Mouse (Mus musculus) megakaryocyte, embryonic 14.5 days (primary cell): ENCODE measurements around the gene Mob4. TPM values are rescaled to one million over a fixed set of nuclear protein-coding genes. Genes with fewer than 3 reads are reported as not detected.

Experiments used
- H3K27me3 ChIP-seq: replicated peaks from 2 replicates; pipeline ENCODE3; 2012; ENCODE audit warnings: inconsistent platforms
- H3K36me3 ChIP-seq: replicated peaks from 2 replicates; pipeline ENCODE3; 2012; ENCODE audit warnings: low read length, inconsistent platforms, mixed read lengths
- H3K4me1 ChIP-seq: 2 replicates; pipeline ENCODE4 v1.6.1; 2012; ENCODE audit warnings: inconsistent platforms
- H3K4me3 ChIP-seq: replicated peaks from 2 replicates; pipeline ENCODE3; 2012; ENCODE audit warnings: moderate library complexity, mild to moderate bottlenecking, inconsistent platforms
- H3K9me3 ChIP-seq: 2 replicates; pipeline ENCODE4 v1.6.1; 2012; ENCODE audit warnings: inconsistent platforms
- FLI1 ChIP-seq: IDR thresholded peaks from 2 replicates; pipeline ENCODE4 v1.6.1; 2012; ENCODE audit warnings: low read length, inconsistent platforms, mixed read lengths
- GATA1 ChIP-seq: IDR thresholded peaks from 3 replicates; pipeline ENCODE4 v1.6.1; 2012; ENCODE audit warnings: mixed read lengths, low read length, inconsistent platforms, borderline replicate concordance
- polyA plus RNA-seq: library from polyadenylated mRNA; stranded (reverse); fragments of >175 nt; gene quantifications from 2 replicates; pipeline ENCODE4 v1.2.3, GENCODE M21; 2012; ENCODE audit warnings: low replicate concordance; ENCODE audit not compliant: insufficient read depth

The Mob4 gene
- polyA plus RNA-seq, 1 experiment: 7.0 TPM

DNA sequence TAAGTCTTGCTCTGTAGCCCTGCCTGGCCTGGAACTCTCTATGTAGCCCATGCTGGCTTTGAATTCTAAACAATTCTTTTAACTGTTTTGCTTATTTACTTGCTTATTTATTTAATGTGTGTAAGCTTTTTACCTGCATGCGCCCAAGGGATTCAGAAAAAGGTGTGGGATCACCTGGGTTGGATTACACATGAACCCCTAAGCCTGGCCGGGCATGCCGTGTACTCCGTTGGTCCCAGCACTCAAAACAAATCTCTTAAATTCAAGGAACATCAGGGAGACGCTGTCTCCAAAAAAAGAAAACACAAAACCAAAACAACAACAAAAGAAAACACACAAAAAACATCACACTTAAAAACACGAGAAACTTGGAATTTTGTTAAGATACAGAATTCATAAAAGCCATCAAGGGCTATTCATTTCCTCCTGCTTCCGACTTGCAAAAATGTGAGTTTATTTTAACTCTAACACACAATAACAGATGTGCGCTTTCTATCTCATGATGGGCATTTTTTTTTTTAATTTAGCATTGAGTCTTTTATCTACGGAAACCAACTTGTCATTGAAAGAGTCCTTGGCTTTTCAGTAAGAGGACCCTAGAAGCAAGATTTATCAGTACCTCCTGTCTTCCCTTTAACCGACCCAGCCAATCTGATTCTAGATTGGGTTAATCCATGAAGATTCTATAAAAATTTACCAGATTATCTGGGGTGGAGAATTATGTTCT, 678 bp upstream of the Mob4 start:
- TF ChIP-seq FLI1 (no peak), GATA1 (no peak)
- H3K9me3 ChIP-seq: no peaks in the 10 kb centered on the region

DNA sequence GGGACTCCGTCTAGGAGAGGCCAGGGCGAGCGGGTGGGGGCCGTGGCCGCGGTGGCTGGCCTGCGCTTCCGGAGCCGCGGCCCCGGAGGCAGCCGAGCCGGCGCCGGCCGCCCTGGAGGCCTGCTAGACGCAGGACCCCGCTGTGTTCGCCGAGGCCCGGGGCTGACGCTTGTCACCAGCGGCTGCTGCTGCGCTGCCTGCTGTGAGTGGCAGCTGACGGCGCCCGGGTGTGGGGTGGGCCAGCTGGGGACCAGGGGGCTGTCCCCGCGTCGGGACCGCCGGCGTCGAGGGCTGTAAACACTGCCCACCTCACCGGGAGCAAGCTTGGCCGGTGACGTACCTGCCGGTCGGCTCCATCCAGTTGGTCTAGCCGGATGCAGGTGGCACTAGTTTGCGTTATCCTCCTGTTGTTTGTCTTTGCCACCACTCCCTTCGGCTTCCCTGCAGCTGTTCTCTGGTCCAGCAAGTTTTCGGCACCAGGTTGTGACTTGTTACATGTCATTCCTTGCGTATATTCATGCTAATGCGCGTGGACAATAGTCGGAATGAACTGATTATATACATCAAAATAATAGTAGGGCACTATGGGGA, 488 bp downstream of the Mob4 start:
- TF ChIP-seq GATA1 (no peak), FLI1 (no peak)
- peaks cover 27% of the 10 kb centered on the region for H3K4me1 ChIP-seq
- H3K4me3 ChIP-seq: peak overlapping the region; percentile 100
- H3K27me3 ChIP-seq: no peaks in the 10 kb centered on the region
- H3K9me3 ChIP-seq: no peaks in the 10 kb centered on the region
- peaks cover 24% of the 10 kb centered on the region for H3K36me3 ChIP-seq

More for the DNA sequence above, 678 bp upstream of the Mob4 start:
- no peaks in the 10 kb centered on the region for H3K27me3 ChIP-seq
- H3K4me3 ChIP-seq: peak overlapping the region; percentile 100
- peaks cover 22% of the 10 kb centered on the region for H3K4me1 ChIP-seq
- H3K36me3 ChIP-seq: peaks cover 15% of the 10 kb centered on the region

DNA sequence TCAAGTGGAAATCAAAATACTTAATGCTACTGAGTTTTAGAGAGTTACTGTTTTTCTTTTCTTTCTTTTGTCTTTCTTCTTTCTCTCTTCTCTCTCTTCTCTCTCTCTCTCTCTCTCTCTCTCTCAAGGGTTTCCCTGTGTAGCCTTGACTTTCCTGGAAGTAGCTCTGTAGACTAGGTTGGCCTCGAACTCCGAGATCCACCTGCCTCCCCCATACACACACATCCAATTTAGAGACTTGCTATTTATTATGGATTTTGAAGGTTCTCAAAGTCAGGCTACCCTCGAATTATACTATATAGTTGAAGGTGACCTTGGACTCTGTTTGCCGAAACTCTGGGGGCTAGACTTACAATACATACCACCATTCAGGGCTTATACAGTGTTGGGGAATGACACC, 1.3 kb downstream of the Mob4 start:
- peaks cover 30% of the 10 kb centered on the region for H3K36me3 ChIP-seq
- no peaks in the 10 kb centered on the region for H3K9me3 ChIP-seq
- TF ChIP-seq FLI1 (no peak), GATA1 (no peak)
- peak overlapping the region; percentile 100 for H3K4me3 ChIP-seq
- H3K4me1 ChIP-seq: peaks cover 27% of the 10 kb centered on the region
- H3K27me3 ChIP-seq: no peaks in the 10 kb centered on the region

DNA sequence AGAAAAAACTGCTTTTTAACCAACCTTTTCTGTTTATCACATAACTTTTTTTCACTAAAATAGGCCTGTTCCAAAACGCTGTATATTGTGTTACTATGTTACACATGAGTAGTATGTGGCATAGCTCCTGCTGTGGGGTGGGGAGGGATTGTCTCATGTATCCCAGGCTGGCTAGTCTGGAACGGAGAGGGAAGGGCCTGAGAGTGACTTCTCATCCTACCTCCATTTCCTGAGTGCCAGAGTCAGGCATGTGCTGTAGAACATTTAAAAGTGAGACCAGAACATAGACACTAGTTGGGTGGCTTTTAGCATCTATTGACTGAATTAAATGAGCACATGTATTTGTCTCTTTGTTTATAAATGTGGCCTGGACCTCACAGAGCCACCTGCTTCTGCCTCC, 2.1 kb downstream of the Mob4 start:
- Histone ChIP-seq H3K36me3 (peaks cover 37% of the 10 kb centered on the region), H3K4me3 (peak overlapping the region; percentile 85), H3K9me3 (no peaks in the 10 kb centered on the region), H3K4me1 (peaks cover 29% of the 10 kb centered on the region), H3K27me3 (no peaks in the 10 kb centered on the region)
- no peak for TF ChIP-seq GATA1
- no peak for TF ChIP-seq FLI1

DNA sequence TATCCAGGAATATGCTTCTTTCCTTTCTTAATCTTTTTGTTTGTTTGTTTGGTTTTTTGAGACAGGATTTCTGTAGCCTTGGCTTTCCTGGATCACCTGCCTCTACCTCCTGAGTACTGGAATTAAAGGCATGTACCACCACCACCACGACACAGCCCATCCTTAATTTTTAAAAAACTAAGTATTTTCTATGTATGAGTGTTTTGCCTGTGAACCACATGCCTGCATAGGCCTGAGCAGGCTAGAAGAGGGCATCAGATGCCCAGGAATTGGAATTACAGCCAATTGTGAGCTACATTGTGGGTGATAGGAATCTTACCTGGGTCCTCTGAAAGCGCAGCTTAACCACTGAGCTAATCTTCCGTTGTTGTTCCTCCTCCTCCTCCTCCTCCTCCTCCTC, 3.3 kb downstream of the Mob4 start:
- H3K4me3 ChIP-seq: no peak overlapping the region
- no peaks in the 10 kb centered on the region for H3K27me3 ChIP-seq
- H3K36me3 ChIP-seq: peaks cover 44% of the 10 kb centered on the region

DNA sequence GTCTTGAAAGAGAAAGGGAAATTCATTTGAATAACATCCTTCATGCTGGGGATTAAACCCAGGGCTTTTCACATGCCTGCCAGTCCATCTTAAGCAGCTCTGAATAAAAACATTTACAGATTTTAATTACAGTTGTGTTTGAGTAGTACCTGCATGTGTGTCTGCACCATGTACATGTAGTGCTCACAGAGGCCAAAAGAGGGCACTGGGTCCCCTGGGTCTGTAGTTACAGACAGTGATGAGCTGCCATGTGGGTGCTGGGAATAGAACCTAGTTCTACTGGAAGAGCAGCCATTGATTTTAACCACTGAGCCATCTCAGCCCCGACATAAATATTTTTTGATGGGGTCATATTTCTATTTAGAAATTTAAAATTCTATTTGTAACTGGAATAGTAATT, 4.8 kb downstream of the Mob4 start:
- Histone ChIP-seq H3K36me3 (peaks cover 60% of the 10 kb centered on the region), H3K4me1 (peaks cover 37% of the 10 kb centered on the region), H3K9me3 (no peaks in the 10 kb centered on the region), H3K4me3 (no peak overlapping the region), H3K27me3 (no peaks in the 10 kb centered on the region)
- no peak for TF ChIP-seq FLI1
- no peak for TF ChIP-seq GATA1

More for the DNA sequence above, 3.3 kb downstream of the Mob4 start:
- Histone ChIP-seq H3K4me1 (peaks cover 29% of the 10 kb centered on the region), H3K9me3 (no peaks in the 10 kb centered on the region)
- TF ChIP-seq FLI1 (no peak), GATA1 (no peak)

DNA sequence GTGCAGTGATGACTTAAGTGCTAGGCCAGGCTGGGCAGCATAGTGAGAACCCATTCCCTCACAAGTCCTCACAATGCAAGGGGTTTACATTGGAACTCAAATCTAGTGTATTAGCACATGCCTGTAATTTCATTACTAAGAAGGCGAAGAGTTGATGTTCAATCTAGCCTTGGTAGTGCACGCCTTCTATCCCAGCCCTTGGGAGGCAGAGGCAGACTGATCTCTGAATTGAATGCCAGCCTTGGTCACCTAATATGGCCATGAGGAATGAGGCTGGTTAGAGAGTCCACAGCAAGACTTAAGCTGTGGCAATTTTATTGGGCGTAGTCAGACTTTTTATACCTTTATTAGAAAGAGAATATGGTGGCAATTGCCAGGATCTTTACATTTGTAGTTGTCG, 13.3 kb downstream of the Mob4 start:
- Histone ChIP-seq H3K4me3 (no peak overlapping the region), H3K4me1 (peaks cover 24% of the 10 kb centered on the region), H3K36me3 (peaks cover 78% of the 10 kb centered on the region), H3K27me3 (no peaks in the 10 kb centered on the region), H3K9me3 (no peaks in the 10 kb centered on the region)
- TF ChIP-seq GATA1: no peak
- TF ChIP-seq FLI1: no peak

DNA sequence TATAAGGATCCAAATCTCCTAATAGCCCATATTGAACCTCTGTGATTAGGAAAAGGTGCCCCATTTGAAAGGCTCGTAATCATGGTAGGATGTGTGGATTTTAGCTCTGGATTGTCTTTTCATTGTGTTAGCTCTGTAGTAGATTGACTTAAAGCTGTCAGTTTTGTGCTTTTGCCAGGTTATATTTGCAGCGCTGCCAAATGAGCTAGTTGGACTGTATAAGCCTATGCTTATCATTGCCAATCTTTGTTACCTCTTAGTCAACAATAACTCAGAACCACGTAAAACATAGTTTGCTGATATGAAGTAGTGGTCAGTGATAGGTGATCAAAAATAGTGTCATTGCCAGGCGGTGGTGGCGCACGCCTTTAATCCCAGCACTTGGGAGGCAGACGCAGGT, 14.5 kb downstream of the Mob4 start:
- TF ChIP-seq FLI1: no peak
- TF ChIP-seq GATA1: no peak
- Histone ChIP-seq H3K27me3 (no peaks in the 10 kb centered on the region), H3K4me1 (peaks cover 21% of the 10 kb centered on the region), H3K4me3 (no peak overlapping the region), H3K36me3 (peaks cover 78% of the 10 kb centered on the region), H3K9me3 (no peaks in the 10 kb centered on the region)

DNA sequence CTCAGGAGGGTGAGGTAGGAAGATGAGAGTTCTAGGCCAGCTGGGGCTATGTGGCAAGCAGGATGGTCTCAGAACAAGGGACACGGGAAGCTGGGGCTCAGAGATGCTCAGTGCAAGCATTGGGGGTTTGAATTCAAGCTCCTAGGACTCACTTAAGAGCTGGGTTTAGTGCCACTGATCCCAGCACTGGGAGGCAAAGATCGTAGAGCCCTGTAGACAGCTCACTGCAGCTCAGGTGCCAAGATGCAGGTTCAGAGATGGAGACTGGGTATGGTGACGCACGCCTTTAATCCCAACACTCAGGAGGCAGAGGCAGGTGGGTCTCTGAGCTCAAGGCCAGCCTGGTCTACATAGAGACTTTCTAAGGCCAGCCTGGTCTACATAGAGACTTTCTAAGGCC, 26.3 kb downstream of the Mob4 start:
- H3K4me3 ChIP-seq: no peak overlapping the region
- TF ChIP-seq FLI1 (no peak), GATA1 (no peak)
- H3K9me3 ChIP-seq: peaks cover 8% of the 10 kb centered on the region; the same call in 1 of the 2 replicates
- H3K36me3 ChIP-seq: peaks cover 78% of the 10 kb centered on the region
- no peaks in the 10 kb centered on the region for H3K4me1 ChIP-seq
- no peaks in the 10 kb centered on the region for H3K27me3 ChIP-seq

DNA sequence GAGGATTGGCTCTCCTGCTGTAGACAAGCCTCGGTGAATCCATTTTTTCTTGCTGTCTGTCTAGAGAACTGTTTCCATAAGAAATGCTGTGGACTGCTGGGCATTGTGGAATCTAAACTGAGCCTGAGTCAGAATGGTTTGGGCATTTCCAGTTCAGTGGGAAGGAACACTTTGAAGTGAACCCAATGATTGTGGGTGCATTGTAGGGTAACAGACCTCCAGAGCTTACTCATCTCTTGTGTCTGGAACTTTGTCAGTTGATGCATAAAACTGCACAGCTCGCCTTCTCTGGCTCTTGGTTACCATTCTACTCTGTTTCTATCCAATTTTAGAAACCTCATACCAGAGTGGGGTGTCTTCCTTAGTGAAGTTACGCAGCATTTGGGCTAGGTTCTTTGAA, 27.2 kb downstream of the Mob4 start:
- Histone ChIP-seq H3K4me3 (no peak overlapping the region), H3K27me3 (no peaks in the 10 kb centered on the region), H3K9me3 (peaks cover 8% of the 10 kb centered on the region; the same call in 1 of the 2 replicates), H3K4me1 (no peaks in the 10 kb centered on the region), H3K36me3 (peaks cover 70% of the 10 kb centered on the region)
- no peak for TF ChIP-seq FLI1
- TF ChIP-seq GATA1: no peak

DNA sequence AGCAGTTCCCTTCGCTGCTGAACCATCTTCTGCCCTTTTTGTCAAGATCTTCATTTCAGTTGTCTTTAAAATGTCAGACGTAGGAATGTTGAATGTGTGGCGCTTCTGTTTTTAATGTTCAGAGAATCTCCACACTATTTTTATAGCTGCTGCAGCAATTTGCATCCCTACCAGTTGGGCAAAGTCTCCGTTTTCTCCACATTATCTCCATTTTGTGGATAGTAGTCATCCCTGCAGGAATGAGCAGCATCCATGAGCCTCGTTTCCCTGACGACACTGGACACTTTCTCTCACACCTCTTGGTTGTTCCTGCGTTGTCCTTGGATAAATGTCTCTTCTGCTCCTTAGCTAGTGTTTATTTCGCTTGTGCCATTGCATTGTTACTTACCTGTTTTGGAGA, 27.8 kb downstream of the Mob4 start:
- H3K27me3 ChIP-seq: no peaks in the 10 kb centered on the region
- peaks cover 64% of the 10 kb centered on the region for H3K36me3 ChIP-seq
- H3K4me3 ChIP-seq: no peak overlapping the region
- TF ChIP-seq GATA1 (no peak), FLI1 (no peak)
- 0 out of 2 replicates have a peak, but pooled peaks cover under 1% of the 10 kb centered on the region for H3K4me1 ChIP-seq
- H3K9me3 ChIP-seq: peaks cover 8% of the 10 kb centered on the region; the same call in 1 of the 2 replicates
